Mouse (Mus musculus) limb, embryonic 14.5 days (tissue): ENCODE measurements around the gene Pdgfb. TPM values are rescaled to one million over a fixed set of nuclear protein-coding genes. Genes with fewer than 3 reads are reported as not detected.

Source experiments
- ATAC-seq: fragments of 200-750 bp; cut with Nextera tagmentation; 2 replicates; pipeline ENCODE4 v1.8.0; 2017; ENCODE audit warnings: low read depth, moderate number of reproducible peaks, moderate TSS enrichment; ENCODE audit not compliant: low FRiP score
- DNase-seq: peaks from one replicate; pipeline ENCODE4 v3.0.0-alpha.2; 2015; ENCODE audit warnings: low spot score
- H3K27ac ChIP-seq: fragments of 300-500 bp; sonication (generic); replicated peaks from 2 replicates; pipeline ENCODE4 v1.5.1; 2014; ENCODE audit warnings: low read depth, mild to moderate bottlenecking, low read length, moderate library complexity, mixed read lengths
- H3K27me3 ChIP-seq: fragments of 300-500 bp; sonication (generic); 2 replicates; pipeline ENCODE4 v1.6.1; 2014; ENCODE audit warnings: low read length, mixed read lengths; ENCODE audit not compliant: control insufficient read depth, insufficient read depth
- H3K36me3 ChIP-seq: fragments of 300-500 bp; sonication (generic); 2 replicates; pipeline ENCODE4 v1.6.1; 2014; ENCODE audit warnings: mild to moderate bottlenecking, low read length, moderate library complexity, mixed read lengths; ENCODE audit not compliant: control insufficient read depth, insufficient read depth
- H3K4me1 ChIP-seq: fragments of 300-500 bp; sonication (generic); 2 replicates; pipeline ENCODE4 v1.6.1; 2014; ENCODE audit warnings: antibody characterized with exemption, low read length, mixed read lengths; ENCODE audit not compliant: control insufficient read depth, insufficient read depth
- H3K4me2 ChIP-seq: fragments of 300-500 bp; sonication (generic); replicated peaks from 2 replicates; pipeline ENCODE4 v1.6.1; 2014; ENCODE audit warnings: low read depth, mild to moderate bottlenecking, low read length, moderate library complexity; ENCODE audit not compliant: severe bottlenecking
- H3K4me3 ChIP-seq: fragments of 300-500 bp; sonication (generic); replicated peaks from 2 replicates; pipeline ENCODE4 v1.5.1; 2014; ENCODE audit warnings: low read length
- H3K9ac ChIP-seq: fragments of 300-500 bp; sonication (generic); 2 replicates; pipeline ENCODE4 v1.6.1; 2014; ENCODE audit warnings: mild to moderate bottlenecking, low read depth, low read length, moderate library complexity; ENCODE audit not compliant: severe bottlenecking
- H3K9me3 ChIP-seq: fragments of 300-500 bp; sonication (generic); 2 replicates; pipeline ENCODE4 v1.6.1; 2016; ENCODE audit warnings: low read length; ENCODE audit not compliant: control insufficient read depth
- POLR2A ChIP-seq: fragments of 200-500 bp; IDR thresholded peaks from 2 replicates; pipeline ENCODE4 v1.8.0; 2012; ENCODE audit warnings: inconsistent platforms, mild to moderate bottlenecking, moderate library complexity, borderline replicate concordance; ENCODE audit not compliant: insufficient read depth, insufficient read length; ENCODE audit errors: extremely low read depth
- WGBS: fragments of 180-500 bp; shearing (Covaris S2); extraction: QIAGEN DNeasy Blood & Tissue Kit; methylation state at CpG from one replicate; pipeline ENCODE4 v1.1.7; 2014; 5-methylcytosine and 5-hydroxymethylcytosine counted together
- polyA plus RNA-seq, 2 experiments: library from polyadenylated mRNA; depleted of rRNA in 1 of 2; stranded (reverse) in 1 of 2; unstranded in 1 of 2; fragments of >200 nt; fragmentation: Nextera tagmentation in 1 of 2; extraction: Ambion mirVana in 1 of 2; gene quantifications; 2 replicates each; pipeline versions ENCODE4 v1.2.1 to v1.2.3; 2012 to 2014

Pdgfb gene
- polyA plus RNA-seq, 2 experiments, result 4.2 to 15.4 TPM

DNA sequence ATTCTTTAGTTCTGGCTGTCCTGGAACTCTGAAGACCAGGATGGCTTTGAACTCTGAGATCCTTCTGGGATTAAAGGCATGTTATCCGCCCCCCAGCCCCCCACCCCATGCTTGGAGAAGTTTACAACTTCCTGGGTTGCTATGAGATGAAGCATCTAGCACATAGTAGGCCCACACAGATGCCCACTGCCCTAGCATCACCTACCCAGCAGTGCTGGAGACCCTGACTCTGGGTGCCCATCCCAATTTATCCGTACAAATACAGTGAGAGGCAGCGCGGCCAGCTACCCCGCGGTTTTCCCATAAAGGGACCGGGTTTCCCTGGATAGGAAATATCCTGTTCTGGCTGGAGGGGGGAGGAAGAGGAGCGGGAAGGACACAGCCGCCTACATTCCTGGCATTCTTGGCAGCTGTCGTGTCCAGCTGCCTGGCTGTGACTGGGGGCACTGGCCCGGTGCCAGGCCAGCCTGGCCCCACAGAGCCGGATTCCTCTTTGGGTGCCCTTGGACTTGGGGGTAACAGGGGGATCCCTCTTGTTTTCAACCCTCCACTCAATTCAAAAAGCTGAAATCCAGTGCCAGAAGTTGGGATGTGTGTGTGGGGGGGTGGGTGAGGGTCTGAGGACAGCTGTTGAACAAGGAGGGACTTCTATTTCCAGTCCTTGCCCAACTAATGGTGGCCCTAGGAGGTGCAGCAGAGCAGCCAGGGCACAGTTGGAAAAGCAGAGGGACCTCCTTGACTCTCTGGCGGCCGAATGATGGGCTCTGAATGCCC lies 62.9 kb downstream of the Pdgfb start:
- Histone ChIP-seq H3K36me3 (no peaks in the 10 kb centered on the region), H3K4me2 (peak overlapping the region; percentile 2; the same call in 1 of the 2 replicates), H3K9me3 (no peaks in the 10 kb centered on the region), H3K9ac (peak overlapping the region; percentile 41), H3K27me3 (no peaks in the 10 kb centered on the region), H3K4me1 (peaks cover 33% of the 10 kb centered on the region), H3K4me3 (no peak overlapping the region), H3K27ac (0 out of 2 replicates have a peak overlapping the region, but pooled peaks have one; percentile 43)
- 30% methylated on average over 14 of the region's 14 CpGs for WGBS
- peak; percentile 48 for ATAC-seq
- TF ChIP-seq POLR2A, result no peak
- peak; percentile 72 for DNase-seq

DNA sequence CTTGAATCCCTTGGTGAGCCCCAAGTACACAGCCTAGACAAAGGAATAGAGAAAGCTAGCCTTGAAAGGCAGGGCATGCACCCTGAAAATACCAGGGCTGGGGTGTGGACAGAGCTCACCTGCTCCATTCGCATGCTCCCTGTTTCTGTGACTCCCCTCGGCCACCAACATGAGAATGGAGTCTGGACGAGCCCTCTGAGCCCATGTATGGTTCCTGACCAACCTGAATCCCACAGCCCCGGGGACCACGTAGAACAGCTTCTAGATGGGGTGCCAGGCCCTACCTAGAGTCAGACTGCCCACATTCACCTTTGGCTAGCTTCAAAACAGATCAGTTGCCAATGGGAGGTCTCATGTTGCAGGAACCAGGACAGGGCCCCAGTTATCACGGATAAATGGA lies 63.6 kb downstream of the Pdgfb start:
- no peaks in the 10 kb centered on the region for H3K27me3 ChIP-seq
- H3K27ac ChIP-seq, result 0 out of 2 replicates have a peak overlapping the region, but pooled peaks have one; percentile 43
- TF ChIP-seq POLR2A, result no peak
- H3K4me3 ChIP-seq, result no peak overlapping the region
- H3K4me1 ChIP-seq, result peaks cover 33% of the 10 kb centered on the region
- no peak overlapping the region for H3K9ac ChIP-seq
- H3K36me3 ChIP-seq, result no peaks in the 10 kb centered on the region
- 0 out of 2 replicates have a peak overlapping the region, but pooled peaks have one; percentile 2 for H3K4me2 ChIP-seq
- WGBS, result 56% methylated on average over 6 of the region's 6 CpGs
- H3K9me3 ChIP-seq, result no peaks in the 10 kb centered on the region
- ATAC-seq (no peak), DNase-seq (no peak)

DNA sequence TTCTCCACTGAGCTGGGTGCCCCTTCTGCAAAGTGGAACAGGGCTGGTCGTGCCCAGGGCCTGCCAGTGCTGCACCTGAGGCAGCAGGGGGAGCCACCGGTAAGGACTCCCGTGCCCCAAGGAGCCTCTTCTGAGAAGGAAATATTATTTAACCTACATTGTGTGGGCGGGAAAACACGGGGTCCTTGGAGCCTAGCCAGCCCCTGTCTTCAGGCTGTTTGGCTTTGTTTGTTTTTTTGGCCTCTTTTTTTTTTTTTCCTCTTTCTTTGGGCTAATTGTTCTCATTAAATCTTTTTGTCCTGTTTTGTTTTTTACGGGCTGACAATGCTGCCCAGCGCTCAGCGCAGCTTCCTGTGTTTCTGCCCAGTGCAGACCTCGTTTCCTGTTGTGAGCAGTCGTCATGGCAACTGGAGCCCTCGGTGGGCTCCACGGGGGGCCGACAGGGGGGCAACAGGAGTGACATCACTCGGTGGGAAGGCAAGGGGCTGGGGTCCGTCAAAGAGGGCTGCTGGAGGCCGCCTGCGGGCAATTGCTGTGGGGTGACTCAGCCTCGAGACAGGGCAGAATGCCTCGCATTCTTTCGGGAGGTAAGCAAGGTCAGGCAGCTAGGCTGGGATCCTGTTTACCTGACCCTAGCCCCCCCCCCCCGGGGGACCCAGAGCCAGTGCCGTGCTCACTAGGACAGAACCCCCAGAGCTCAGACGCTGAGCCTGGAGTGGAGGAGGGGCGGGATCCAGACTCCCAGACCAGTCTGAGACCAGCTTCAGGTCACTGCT lies 64.3 kb downstream of the Pdgfb start:
- H3K36me3 ChIP-seq, result no peaks in the 10 kb centered on the region

DNA sequence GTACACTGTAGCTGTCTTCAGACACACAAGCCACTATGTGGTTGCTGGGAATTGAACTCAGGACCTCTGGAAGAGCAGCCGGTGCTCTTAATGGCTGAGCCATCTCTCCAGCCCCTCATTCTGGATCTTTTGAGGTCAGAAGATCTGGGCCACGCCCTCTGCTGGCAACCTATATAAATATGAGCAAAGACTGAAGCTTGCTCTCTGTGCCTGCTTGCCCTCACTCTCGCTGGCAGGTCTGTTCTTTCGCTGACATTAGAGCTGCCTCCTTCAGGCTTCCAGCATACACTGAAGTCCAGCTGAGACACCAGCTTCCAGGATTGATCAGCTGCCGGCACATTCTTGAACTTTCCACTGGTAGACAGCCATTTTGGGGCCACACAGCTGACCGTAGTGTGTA lies 67.1 kb downstream of the Pdgfb start:
- 67% methylated on average over 6 of the region's 6 CpGs for WGBS
- no peak for DNase-seq
- TF ChIP-seq POLR2A, result no peak
- H3K9me3 ChIP-seq, result no peaks in the 10 kb centered on the region
- H3K4me3 ChIP-seq, result no peak overlapping the region
- H3K4me1 ChIP-seq, result peaks cover 33% of the 10 kb centered on the region
- no peak overlapping the region for H3K9ac ChIP-seq
- ATAC-seq, result no peak
- no peak overlapping the region for H3K4me2 ChIP-seq
- H3K36me3 ChIP-seq, result no peaks in the 10 kb centered on the region
- no peak overlapping the region for H3K27ac ChIP-seq
- H3K27me3 ChIP-seq, result no peaks in the 10 kb centered on the region

More for the DNA sequence above, 64.3 kb downstream of the Pdgfb start:
- peak overlapping the region; percentile 24 for H3K4me3 ChIP-seq
- no peaks in the 10 kb centered on the region for H3K27me3 ChIP-seq
- peak overlapping the region; percentile 53 for H3K4me2 ChIP-seq
- H3K9me3 ChIP-seq, result no peaks in the 10 kb centered on the region
- ATAC-seq (peak; percentile 68), DNase-seq (peak; percentile 60)
- peak overlapping the region; percentile 47 for H3K9ac ChIP-seq
- H3K27ac ChIP-seq, result peak overlapping the region; percentile 43
- no peak for TF ChIP-seq POLR2A
- peaks cover 33% of the 10 kb centered on the region for H3K4me1 ChIP-seq
- WGBS, result 3% methylated on average over 24 of the region's 24 CpGs

DNA sequence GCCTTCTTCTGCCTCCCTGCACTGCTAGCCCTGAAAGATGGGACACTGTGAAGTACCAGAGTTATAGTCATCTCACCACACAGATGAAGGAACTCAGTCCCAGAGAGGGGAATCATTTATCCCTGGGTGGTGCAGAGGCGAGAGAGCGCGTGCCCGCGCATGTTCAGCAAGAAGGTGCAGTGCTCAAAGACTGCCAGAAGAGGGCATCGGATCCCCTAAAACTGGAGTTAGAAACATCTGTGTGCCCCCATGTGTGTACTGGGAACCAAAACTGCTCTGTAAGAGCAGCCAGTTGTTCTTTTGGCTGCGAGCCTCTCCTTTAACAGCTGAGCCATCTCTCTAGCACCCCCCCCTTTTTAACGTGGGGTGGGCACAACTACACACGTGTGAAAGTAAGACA lies 68.0 kb downstream of the Pdgfb start:
- peaks cover 24% of the 10 kb centered on the region for H3K4me1 ChIP-seq
- H3K4me3 ChIP-seq, result no peak overlapping the region
- ATAC-seq (no peak), DNase-seq (no peak)
- no peak overlapping the region for H3K9ac ChIP-seq
- no peak for TF ChIP-seq POLR2A
- 55% methylated on average over 9 of the region's 9 CpGs for WGBS
- no peaks in the 10 kb centered on the region for H3K27me3 ChIP-seq
- no peaks in the 10 kb centered on the region for H3K36me3 ChIP-seq
- no peak overlapping the region for H3K27ac ChIP-seq
- H3K9me3 ChIP-seq, result no peaks in the 10 kb centered on the region
- no peak overlapping the region for H3K4me2 ChIP-seq
